Mouse (Mus musculus): ENCODE results near the gene Prdm16.

Gene Prdm16

GRCm38 (mm10) chr4:154636721-154637311, at the start of gene Prdm16:
Gene Prdm16 (minus strand): TSS chr4:154636873.
- DNase-seq (ENCODE audit: low spot score), result peak; percentile 35

GRCm38 (mm10) chr4:154683068-154683752, 46.5 kb upstream of the Prdm16 start:
- no peak for DNase-seq (ENCODE audit: low spot score)

GRCm38 (mm10) chr4:154682311-154682710, 45.6 kb upstream of the Prdm16 start:
- DNase-seq (ENCODE audit: low spot score), result no peak

- DNase-seq (ENCODE audit: low spot score), result no peak
These were observed 38.8 kb upstream of the Prdm16 start for GRCm38 (mm10) chr4:154675441-154676000.

- DNase-seq (ENCODE audit: low spot score), result no peak
These were observed 38.3 kb upstream of the Prdm16 start for GRCm38 (mm10) chr4:154674966-154675365.

- DNase-seq (ENCODE audit: low spot score), result peak; percentile 18
These were observed 37.9 kb upstream of the Prdm16 start for GRCm38 (mm10) chr4:154674541-154674940.

- no peak for DNase-seq (ENCODE audit: low spot score)
These were observed 37.3 kb upstream of the Prdm16 start for GRCm38 (mm10) chr4:154673986-154674385.

- no peak for DNase-seq (ENCODE audit: low spot score)
These were observed 35.4 kb upstream of the Prdm16 start for GRCm38 (mm10) chr4:154672027-154672426.

GRCm38 (mm10) chr4:154671232-154671912, 34.7 kb upstream of the Prdm16 start:
- no peak for DNase-seq (ENCODE audit: low spot score)

GRCm38 (mm10) chr4:154667767-154668166, 31.1 kb upstream of the Prdm16 start, which contains the start of gene Actrt2:
Gene Actrt2 (minus strand): TSS chr4:154667867.
- DNase-seq (ENCODE audit: low spot score), result no peak

- DNase-seq (ENCODE audit: low spot score), result no peak
These were observed 26.1 kb upstream of the Prdm16 start for GRCm38 (mm10) chr4:154662681-154663215.

- no peak for DNase-seq (ENCODE audit: low spot score)
These were observed 24.6 kb upstream of the Prdm16 start for GRCm38 (mm10) chr4:154661256-154661655.

- DNase-seq (ENCODE audit: low spot score), result no peak
These were observed 23.4 kb upstream of the Prdm16 start for GRCm38 (mm10) chr4:154660025-154660424.

- no peak for DNase-seq (ENCODE audit: low spot score)
These were observed 18.6 kb upstream of the Prdm16 start for GRCm38 (mm10) chr4:154655134-154655910.

- DNase-seq (ENCODE audit: low spot score), result no peak
These were observed 15.8 kb upstream of the Prdm16 start for GRCm38 (mm10) chr4:154652494-154652893.

GRCm38 (mm10) chr4:154649083-154649747, 12.5 kb upstream of the Prdm16 start:
- DNase-seq (ENCODE audit: low spot score), result no peak

GRCm38 (mm10) chr4:154642496-154642895, 5.8 kb upstream of the Prdm16 start:
- no peak for DNase-seq (ENCODE audit: low spot score)

GRCm38 (mm10) chr4:154641296-154642110, 4.8 kb upstream of the Prdm16 start:
- no peak for DNase-seq (ENCODE audit: low spot score)

- DNase-seq (ENCODE audit: low spot score), result no peak
These were observed 4.0 kb upstream of the Prdm16 start for GRCm38 (mm10) chr4:154640443-154641295.
